Mouse (Mus musculus): ENCODE data around the gene Eri3. TPM values are rescaled to one million over a fixed set of nuclear protein-coding genes. Genes with fewer than 3 reads are reported as not detected.

Gene Eri3
- total RNA-seq, 1 experiment = 36.0 TPM

DNA sequence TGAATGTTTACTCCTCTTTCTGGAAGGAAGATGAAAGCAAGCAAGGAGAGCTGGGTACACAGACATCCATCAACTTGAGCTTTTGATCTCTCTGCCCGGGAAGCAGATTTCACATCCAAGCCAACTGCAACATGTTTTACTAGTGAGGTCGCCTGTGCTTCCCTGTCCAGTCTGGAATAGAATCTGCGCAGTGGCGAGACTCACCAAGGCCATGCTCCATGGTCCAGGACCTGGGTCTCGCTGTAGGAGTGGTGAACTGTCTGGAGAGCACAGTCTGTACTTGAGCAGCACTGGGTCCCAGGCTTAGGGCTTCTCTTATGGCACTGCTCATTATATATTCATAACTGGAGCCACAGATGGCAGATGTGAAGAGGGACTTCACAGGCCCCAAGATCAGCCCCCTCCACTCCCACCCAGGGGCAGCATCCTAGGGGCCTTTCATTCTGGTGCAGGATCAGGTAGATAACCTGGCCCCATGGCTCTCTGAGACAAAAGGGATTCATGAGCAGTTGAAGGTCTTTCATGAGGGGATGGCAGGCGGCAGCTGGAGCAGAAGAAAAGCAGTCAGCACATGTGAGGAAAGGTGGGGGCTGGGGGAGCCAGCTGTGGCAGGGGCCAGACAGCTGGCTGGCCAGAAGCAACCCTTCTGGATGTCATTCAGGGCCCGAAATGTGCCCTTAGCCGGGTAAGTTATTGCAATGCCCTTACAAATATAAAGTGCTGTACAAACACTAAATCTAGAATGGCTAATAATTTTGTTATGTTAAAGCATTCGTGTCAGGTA, 22.9 kb upstream of the Eri3 start:
- no peaks in the 10 kb centered on the region for H3K4me1 ChIP-seq (ENCODE audit: control insufficient read depth in 2 of 2, insufficient read depth in 2 of 2, low read length in 2 of 2, poor library complexity in 1 of 2)
- no peaks in the 10 kb centered on the region for H3K36me3 ChIP-seq (ENCODE audit: control insufficient read depth, insufficient read depth, low read length, poor library complexity, severe bottlenecking)
- TF ChIP-seq ZNF384 (IDR thresholded peaks at IDR 0.05; ENCODE audit: low read depth, low read length) = no peak
- no peak for TF ChIP-seq ZC3H11A (IDR thresholded peaks at IDR 0.05; ENCODE audit: borderline replicate concordance, low read depth, low read length)
- no peak for TF ChIP-seq CHD2 (IDR thresholded peaks at IDR 0.05; ENCODE audit: low read depth, low read length)
- no peak for TF ChIP-seq MAFK (IDR thresholded peaks at IDR 0.05; ENCODE audit: insufficient read depth, low read depth, low read length)
- TF ChIP-seq HCFC1 (IDR thresholded peaks at IDR 0.05; ENCODE audit: borderline replicate concordance, insufficient read depth, low read length) = no peak
- H3K9ac ChIP-seq (ENCODE audit: insufficient read depth, low read depth, low read length, poor library complexity, severe bottlenecking) = no peak overlapping the region
- H3K9me3 ChIP-seq (ENCODE audit: control insufficient read depth, insufficient read depth, low read depth, low read length) = no peaks in the 10 kb centered on the region
- H3K4me3 ChIP-seq (ENCODE audit: insufficient read depth in 1 of 2, low read depth in 1 of 2, low read length in 2 of 2, poor library complexity in 1 of 2, severe bottlenecking in 1 of 2) = no peak overlapping the region
- no peak for DNase-seq (ENCODE audit: low read depth, low spot score)
- in situ Hi-C loops (cut with MboI; ENCODE audit: low sequenced_read_pairs in 2 of 2, unreplicated experiment in 2 of 2) = loop anchor here in 1 of 2 experiments (5.0 kb wide), 1 partner anchor 200 kb away; no protein-coding TSS in a partner anchor
- H3K27ac ChIP-seq (ENCODE audit: insufficient read depth, low read depth, low read length, poor library complexity, severe bottlenecking) = no peak overlapping the region

- H3K27ac ChIP-seq (ENCODE audit: insufficient read depth, low read depth, low read length, poor library complexity, severe bottlenecking) = no peak overlapping the region
- TF ChIP-seq ZC3H11A (IDR thresholded peaks at IDR 0.05; ENCODE audit: borderline replicate concordance, low read depth, low read length) (peak; percentile 79; the same call in 1 of the 2 replicates), HCFC1 (IDR thresholded peaks at IDR 0.05; ENCODE audit: borderline replicate concordance, insufficient read depth, low read length) (no peak)
- DNase-seq (ENCODE audit: low read depth, low spot score) = peak; percentile 51
- no peaks in the 10 kb centered on the region for H3K9me3 ChIP-seq (ENCODE audit: control insufficient read depth, insufficient read depth, low read depth, low read length)
- H3K4me1 ChIP-seq (ENCODE audit: control insufficient read depth in 2 of 2, insufficient read depth in 2 of 2, low read length in 2 of 2, poor library complexity in 1 of 2) = no peaks in the 10 kb centered on the region
- no peaks in the 10 kb centered on the region for H3K36me3 ChIP-seq (ENCODE audit: control insufficient read depth, insufficient read depth, low read length, poor library complexity, severe bottlenecking)
- in situ Hi-C loops (cut with MboI; ENCODE audit: low sequenced_read_pairs in 2 of 2, unreplicated experiment in 2 of 2) = loop anchor here in 1 of 2 experiments (5.0 kb wide), 1 partner anchor 201 kb away; no protein-coding TSS in a partner anchor
- H3K4me3 ChIP-seq (ENCODE audit: insufficient read depth in 1 of 2, low read depth in 1 of 2, low read length in 2 of 2, poor library complexity in 1 of 2, severe bottlenecking in 1 of 2) = no peak overlapping the region
- H3K9ac ChIP-seq (ENCODE audit: insufficient read depth, low read depth, low read length, poor library complexity, severe bottlenecking) = no peak overlapping the region
Measured at GRCm38 (mm10) chr4:117527952-117528351, 22.2 kb upstream of the Eri3 start.

DNA sequence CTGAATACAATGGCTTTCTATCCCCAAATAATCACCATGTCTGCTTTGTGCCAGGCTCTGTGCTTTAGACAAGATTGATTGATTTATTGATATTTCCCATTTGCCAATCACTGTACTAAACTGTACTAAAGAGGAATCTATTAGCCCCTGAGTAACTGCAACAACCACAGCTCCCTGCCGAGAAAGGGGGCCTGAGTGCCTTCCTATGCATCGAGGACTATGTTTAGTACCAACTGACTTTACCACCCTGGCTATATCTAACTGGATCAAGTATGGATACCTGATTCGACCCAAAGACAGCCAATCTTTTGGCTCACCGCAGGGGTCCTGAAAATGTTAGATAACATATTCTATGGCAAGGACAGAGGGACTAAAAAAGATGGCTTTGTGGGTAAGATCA, 20.3 kb upstream of the Eri3 start:
- H3K27ac ChIP-seq (ENCODE audit: insufficient read depth, low read depth, low read length, poor library complexity, severe bottlenecking) = no peak overlapping the region
- H3K4me3 ChIP-seq (ENCODE audit: insufficient read depth in 1 of 2, low read depth in 1 of 2, low read length in 2 of 2, poor library complexity in 1 of 2, severe bottlenecking in 1 of 2) = no peak overlapping the region
- in situ Hi-C loops (cut with MboI; ENCODE audit: low sequenced_read_pairs in 2 of 2, unreplicated experiment in 2 of 2) = loop anchor here in 1 of 2 experiments (5.0 kb wide), 1 partner anchor 203 kb away; no protein-coding TSS in a partner anchor
- H3K4me1 ChIP-seq (ENCODE audit: control insufficient read depth in 2 of 2, insufficient read depth in 2 of 2, low read length in 2 of 2, poor library complexity in 1 of 2) = no peaks in the 10 kb centered on the region
- TF ChIP-seq ZNF384 (IDR thresholded peaks at IDR 0.05; ENCODE audit: low read depth, low read length) = no peak
- no peak for TF ChIP-seq CHD2 (IDR thresholded peaks at IDR 0.05; ENCODE audit: low read depth, low read length)
- TF ChIP-seq MAFK (IDR thresholded peaks at IDR 0.05; ENCODE audit: insufficient read depth, low read depth, low read length) = no peak
- TF ChIP-seq ZC3H11A (IDR thresholded peaks at IDR 0.05; ENCODE audit: borderline replicate concordance, low read depth, low read length) = no peak
- no peak for TF ChIP-seq HCFC1 (IDR thresholded peaks at IDR 0.05; ENCODE audit: borderline replicate concordance, insufficient read depth, low read length)
- DNase-seq (ENCODE audit: low read depth, low spot score) = no peak
- no peaks in the 10 kb centered on the region for H3K36me3 ChIP-seq (ENCODE audit: control insufficient read depth, insufficient read depth, low read length, poor library complexity, severe bottlenecking)
- H3K9ac ChIP-seq (ENCODE audit: insufficient read depth, low read depth, low read length, poor library complexity, severe bottlenecking) = no peak overlapping the region
- no peaks in the 10 kb centered on the region for H3K9me3 ChIP-seq (ENCODE audit: control insufficient read depth, insufficient read depth, low read depth, low read length)

- DNase-seq (ENCODE audit: low read depth, low spot score) = no peak
- in situ Hi-C loops (cut with MboI; ENCODE audit: low sequenced_read_pairs in 2 of 2, unreplicated experiment in 2 of 2) = no loop called here
- Histone ChIP-seq H3K9me3 (ENCODE audit: control insufficient read depth, insufficient read depth, low read depth, low read length) (no peaks in the 10 kb centered on the region), H3K9ac (ENCODE audit: insufficient read depth, low read depth, low read length, poor library complexity, severe bottlenecking) (no peak overlapping the region), H3K27ac (ENCODE audit: insufficient read depth, low read depth, low read length, poor library complexity, severe bottlenecking) (no peak overlapping the region), H3K36me3 (ENCODE audit: control insufficient read depth, insufficient read depth, low read length, poor library complexity, severe bottlenecking) (no peaks in the 10 kb centered on the region), H3K4me1 (ENCODE audit: control insufficient read depth in 2 of 2, insufficient read depth in 2 of 2, low read length in 2 of 2, poor library complexity in 1 of 2) (no peaks in the 10 kb centered on the region), H3K4me3 (ENCODE audit: insufficient read depth in 1 of 2, low read depth in 1 of 2, low read length in 2 of 2, poor library complexity in 1 of 2, severe bottlenecking in 1 of 2) (no peak overlapping the region)
- no peak for TF ChIP-seq ZNF384 (IDR thresholded peaks at IDR 0.05; ENCODE audit: low read depth, low read length)
- TF ChIP-seq ZC3H11A (IDR thresholded peaks at IDR 0.05; ENCODE audit: borderline replicate concordance, low read depth, low read length) = no peak
- TF ChIP-seq MAFK (IDR thresholded peaks at IDR 0.05; ENCODE audit: insufficient read depth, low read depth, low read length) = no peak
- TF ChIP-seq HCFC1 (IDR thresholded peaks at IDR 0.05; ENCODE audit: borderline replicate concordance, insufficient read depth, low read length) = no peak
- no peak for TF ChIP-seq CHD2 (IDR thresholded peaks at IDR 0.05; ENCODE audit: low read depth, low read length)
Measured at GRCm38 (mm10) chr4:117535496-117536200, 14.5 kb upstream of the Eri3 start.

Data from ES-E14 (cell line).